Mouse (Mus musculus) kidney, adult 2 months (tissue): ENCODE measurements at regions not wholly inside any gene's neighbourhood (a gene's known extent, or its start where the extent isn't known, plus 50 kb on each side); places are given as distances from the start of the nearest gene placed in this dataset.

Experiments used
- CTCF ChIP-seq: fragments of 200-500 bp; conservative IDR thresholded peaks from 2 replicates; pipeline ENCODE4 v1.5.1; 2011; ENCODE audit warnings: low read depth, mild to moderate bottlenecking, control low read depth, low read length, moderate library complexity, mixed read lengths; ENCODE audit not compliant: insufficient read depth, insufficient read length
- POLR2A ChIP-seq: fragments of 200-500 bp; IDR thresholded peaks from one replicate; pipeline ENCODE4 v1.6.1; 2011; ENCODE audit warnings: low read depth, low read length, control low read depth

- no peak for TF ChIP-seq CTCF
- TF ChIP-seq POLR2A = no peak
These were observed 430.2 kb downstream of the Bmper start for GRCm38 (mm10) chr9:23653086-23653485.
